Mouse (Mus musculus) forebrain, embryonic 14.5 days (tissue): ENCODE results near the gene Slc9a8. TPM values are rescaled to one million over a fixed set of nuclear protein-coding genes. Genes with fewer than 3 reads are reported as not detected.

Experiments used
- ATAC-seq: fragments of 200-750 bp; cut with Nextera tagmentation; 2 replicates; pipeline ENCODE4 v1.8.0; 2017; ENCODE audit warnings: mild to moderate bottlenecking, moderate library complexity
- DNase-seq: peaks from one replicate; pipeline ENCODE4 v3.0.0-alpha.2; 2015; ENCODE audit warnings: low spot score
- H3K27ac ChIP-seq: fragments of 300-500 bp; sonication (generic); 2 replicates; pipeline ENCODE4 v1.5.1; 2014; ENCODE audit warnings: low read depth, mild to moderate bottlenecking, control low read depth, low read length, moderate library complexity
- H3K27me3 ChIP-seq: fragments of 300-500 bp; sonication (generic); replicated peaks from 2 replicates; pipeline ENCODE4 v1.6.1; 2014; ENCODE audit warnings: low read length, control low read depth, mixed read lengths; ENCODE audit not compliant: control insufficient read depth, insufficient read depth
- H3K36me3 ChIP-seq: fragments of 300-500 bp; sonication (generic); 2 replicates; pipeline ENCODE4 v1.6.1; 2014; ENCODE audit warnings: low read length, control low read depth; ENCODE audit not compliant: control insufficient read depth, insufficient read depth
- H3K4me1 ChIP-seq: fragments of 300-500 bp; sonication (generic); 2 replicates; pipeline ENCODE4 v1.6.1; 2014; ENCODE audit warnings: antibody characterized with exemption, low read length, control low read depth; ENCODE audit not compliant: control insufficient read depth, insufficient read depth
- H3K4me2 ChIP-seq: fragments of 300-500 bp; sonication (generic); 2 replicates; pipeline ENCODE4 v1.6.1; 2014; ENCODE audit warnings: mild to moderate bottlenecking, control low read depth, low read length
- H3K4me3 ChIP-seq: fragments of 300-500 bp; sonication (generic); 2 replicates; pipeline ENCODE4 v1.5.1; 2014; ENCODE audit warnings: low read depth, low read length, control low read depth
- H3K9ac ChIP-seq: fragments of 300-500 bp; sonication (generic); 2 replicates; pipeline ENCODE4 v1.6.1; 2014; ENCODE audit warnings: mild to moderate bottlenecking, low read length, control low read depth, moderate library complexity
- H3K9me3 ChIP-seq: fragments of 300-500 bp; sonication (generic); replicated peaks from 2 replicates; pipeline ENCODE4 v1.6.1; 2016; ENCODE audit warnings: low read length, control low read depth, mixed read lengths; ENCODE audit not compliant: control insufficient read depth
- WGBS: fragments of 180-500 bp; shearing (Covaris S2); extraction: QIAGEN DNeasy Blood & Tissue Kit; methylation state at CpG from one replicate; pipeline ENCODE4 v1.1.7; 2014; 5-methylcytosine and 5-hydroxymethylcytosine counted together
- polyA plus RNA-seq: library from polyadenylated mRNA; unstranded; fragments of >200 nt; fragmentation: Nextera tagmentation; extraction: Ambion mirVana; gene quantifications from 2 replicates; pipeline ENCODE4 v1.2.1, GENCODE M21; 2014

The Slc9a8 gene
- polyA plus RNA-seq, 1 experiment from 2014 or later = 13.8 TPM

DNA sequence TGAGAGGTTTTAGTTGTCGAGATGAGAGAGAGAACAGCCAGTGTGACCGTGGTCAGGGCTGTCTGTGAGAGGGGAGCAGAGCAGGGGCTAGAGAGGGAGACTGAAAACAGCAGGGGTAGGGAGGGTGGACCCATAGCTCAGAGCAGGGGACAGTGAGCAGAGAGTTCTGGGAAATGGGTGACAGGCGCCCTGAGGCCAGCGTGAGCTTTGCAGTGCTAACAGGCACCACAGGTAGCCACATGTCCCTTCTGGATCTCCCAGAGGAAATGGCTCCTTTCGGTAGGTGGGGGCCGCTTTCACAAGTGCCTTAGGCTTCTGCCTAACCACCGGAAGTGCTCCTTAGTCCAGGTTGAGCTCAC, 9.9 kb downstream of the Slc9a8 start:
- peaks cover 57% of the 10 kb centered on the region for H3K36me3 ChIP-seq
- H3K4me2 ChIP-seq = no peak overlapping the region
- no peaks in the 10 kb centered on the region for H3K9me3 ChIP-seq
- no peak overlapping the region for H3K4me3 ChIP-seq
- H3K4me1 ChIP-seq = no peaks in the 10 kb centered on the region
- H3K27ac ChIP-seq = no peak overlapping the region
- no peaks in the 10 kb centered on the region for H3K27me3 ChIP-seq
- 91% methylated on average over 7 of the region's 7 CpGs for WGBS
- H3K9ac ChIP-seq = no peak overlapping the region
- DNase-seq (no peak), ATAC-seq (no peak)

GRCm38 (mm10) chr2:167434570-167434969, 13.1 kb downstream of the Slc9a8 start:
- Histone ChIP-seq H3K4me2 (no peak overlapping the region), H3K27ac (no peak overlapping the region), H3K4me3 (no peak overlapping the region), H3K9ac (no peak overlapping the region), H3K36me3 (peaks cover 45% of the 10 kb centered on the region), H3K9me3 (no peaks in the 10 kb centered on the region), H3K27me3 (no peaks in the 10 kb centered on the region), H3K4me1 (no peaks in the 10 kb centered on the region)
- WGBS = 92% methylated on average over 6 of the region's 6 CpGs
- DNase-seq (no peak), ATAC-seq (no peak)

DNA sequence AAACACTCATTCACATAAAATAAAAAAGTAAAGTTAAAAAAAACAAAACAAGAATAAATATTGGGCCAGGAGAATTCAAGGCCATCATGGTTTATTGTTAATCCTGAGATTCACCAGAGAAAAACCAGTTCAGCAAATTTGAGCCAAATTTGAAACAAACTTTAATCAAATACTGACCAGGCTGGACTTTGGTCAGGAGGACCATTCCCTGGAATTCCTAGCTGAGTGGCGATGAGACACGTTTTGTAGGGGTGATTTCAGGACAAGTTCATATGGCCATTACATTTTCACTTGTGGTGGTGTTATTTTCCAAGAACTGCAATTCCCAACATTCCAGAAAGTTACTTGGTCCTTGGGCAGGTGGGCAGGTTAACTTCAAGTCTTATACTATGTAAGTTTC, 14.1 kb downstream of the Slc9a8 start:
- ATAC-seq = no peak
- 98% methylated on average over 2 of the region's 2 CpGs for WGBS

GRCm38 (mm10) chr2:167436371-167436770, 14.9 kb downstream of the Slc9a8 start:
- Histone ChIP-seq H3K4me2 (no peak overlapping the region), H3K27me3 (no peaks in the 10 kb centered on the region), H3K36me3 (peaks cover 51% of the 10 kb centered on the region), H3K4me1 (no peaks in the 10 kb centered on the region), H3K9me3 (no peaks in the 10 kb centered on the region), H3K9ac (no peak overlapping the region), H3K27ac (no peak overlapping the region), H3K4me3 (no peak overlapping the region)
- no peak for ATAC-seq
- WGBS = 90% methylated on average over 5 of the region's 5 CpGs
- peak; percentile 20 for DNase-seq

More for the DNA sequence above, 14.1 kb downstream of the Slc9a8 start:
- H3K9me3 ChIP-seq = no peaks in the 10 kb centered on the region
- H3K9ac ChIP-seq = no peak overlapping the region
- H3K4me2 ChIP-seq = no peak overlapping the region
- H3K36me3 ChIP-seq = peaks cover 44% of the 10 kb centered on the region
- DNase-seq = no peak
- H3K4me3 ChIP-seq = no peak overlapping the region
- no peaks in the 10 kb centered on the region for H3K4me1 ChIP-seq
- H3K27me3 ChIP-seq = no peaks in the 10 kb centered on the region
- H3K27ac ChIP-seq = no peak overlapping the region

DNA sequence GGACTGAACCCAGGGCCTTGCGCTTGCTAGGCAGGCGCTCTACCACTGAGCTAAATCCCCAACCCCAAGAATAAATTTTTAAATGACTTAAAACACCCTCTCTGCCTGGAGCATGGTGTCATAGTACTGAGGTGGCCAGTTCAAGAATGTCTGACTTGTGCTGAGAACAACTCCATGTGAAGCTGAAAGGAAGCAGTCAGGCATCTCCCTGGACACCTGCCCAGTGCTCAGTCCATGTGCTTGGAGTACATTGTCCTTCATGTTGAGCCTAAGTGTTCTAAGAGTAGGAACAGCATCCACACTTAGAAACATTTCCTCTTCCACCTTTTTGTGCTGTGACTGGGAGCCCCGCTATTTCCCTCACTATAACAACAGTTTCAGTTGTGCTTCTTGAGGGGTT, 17.9 kb downstream of the Slc9a8 start:
- WGBS = 97% methylated on average over 3 of the region's 3 CpGs
- no peaks in the 10 kb centered on the region for H3K27me3 ChIP-seq
- H3K4me3 ChIP-seq = no peak overlapping the region
- no peaks in the 10 kb centered on the region for H3K9me3 ChIP-seq
- ATAC-seq = no peak
- no peak overlapping the region for H3K4me2 ChIP-seq
- H3K9ac ChIP-seq = no peak overlapping the region
- DNase-seq = no peak
- no peaks in the 10 kb centered on the region for H3K4me1 ChIP-seq
- no peak overlapping the region for H3K27ac ChIP-seq
- peaks cover 54% of the 10 kb centered on the region for H3K36me3 ChIP-seq

DNA sequence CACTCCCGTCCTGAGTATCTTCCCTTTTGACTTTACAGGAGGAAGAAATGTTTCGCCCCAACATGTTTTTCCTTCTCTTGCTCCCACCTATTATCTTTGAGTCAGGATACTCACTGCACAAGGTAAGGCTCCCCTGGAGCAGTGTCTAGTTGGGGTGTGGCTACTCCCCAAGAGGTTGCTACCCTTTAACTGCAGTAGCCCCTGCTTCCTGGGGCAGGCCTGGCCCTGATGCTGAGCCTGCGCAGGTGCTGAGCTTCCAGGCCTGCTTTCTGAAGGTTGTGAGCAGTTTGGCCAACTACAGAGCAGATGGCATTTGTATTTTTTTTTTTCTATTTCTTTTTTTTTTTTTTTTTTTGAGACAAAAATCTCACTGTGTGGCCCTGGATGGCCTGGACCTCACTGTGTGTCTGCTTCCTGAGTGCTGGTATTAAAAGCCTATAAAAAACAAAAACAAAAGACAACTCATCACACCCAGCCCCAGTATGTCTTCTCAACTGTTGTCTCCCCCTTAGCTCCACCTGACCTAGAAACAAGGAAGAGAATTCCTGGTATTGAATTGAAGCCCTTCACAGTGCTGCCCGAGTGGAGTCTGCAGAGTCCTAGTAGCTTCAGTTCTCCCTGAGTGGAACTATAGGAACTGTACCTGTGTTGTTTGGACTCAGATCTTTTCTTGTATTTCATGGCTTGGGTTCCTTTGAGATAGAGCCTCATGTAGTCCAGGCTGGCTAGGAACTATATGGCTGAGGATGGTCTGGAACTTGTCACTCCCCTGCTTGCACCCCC, 22.1 kb downstream of the Slc9a8 start:
- H3K9me3 ChIP-seq = no peaks in the 10 kb centered on the region
- H3K4me1 ChIP-seq = no peaks in the 10 kb centered on the region
- DNase-seq (no peak), ATAC-seq (no peak)
- H3K4me2 ChIP-seq = no peak overlapping the region
- H3K36me3 ChIP-seq = peaks cover 62% of the 10 kb centered on the region
- H3K27ac ChIP-seq = no peak overlapping the region
- 94% methylated on average over 4 of the region's 4 CpGs for WGBS
- H3K9ac ChIP-seq = no peak overlapping the region
- H3K27me3 ChIP-seq = no peaks in the 10 kb centered on the region
- no peak overlapping the region for H3K4me3 ChIP-seq

DNA sequence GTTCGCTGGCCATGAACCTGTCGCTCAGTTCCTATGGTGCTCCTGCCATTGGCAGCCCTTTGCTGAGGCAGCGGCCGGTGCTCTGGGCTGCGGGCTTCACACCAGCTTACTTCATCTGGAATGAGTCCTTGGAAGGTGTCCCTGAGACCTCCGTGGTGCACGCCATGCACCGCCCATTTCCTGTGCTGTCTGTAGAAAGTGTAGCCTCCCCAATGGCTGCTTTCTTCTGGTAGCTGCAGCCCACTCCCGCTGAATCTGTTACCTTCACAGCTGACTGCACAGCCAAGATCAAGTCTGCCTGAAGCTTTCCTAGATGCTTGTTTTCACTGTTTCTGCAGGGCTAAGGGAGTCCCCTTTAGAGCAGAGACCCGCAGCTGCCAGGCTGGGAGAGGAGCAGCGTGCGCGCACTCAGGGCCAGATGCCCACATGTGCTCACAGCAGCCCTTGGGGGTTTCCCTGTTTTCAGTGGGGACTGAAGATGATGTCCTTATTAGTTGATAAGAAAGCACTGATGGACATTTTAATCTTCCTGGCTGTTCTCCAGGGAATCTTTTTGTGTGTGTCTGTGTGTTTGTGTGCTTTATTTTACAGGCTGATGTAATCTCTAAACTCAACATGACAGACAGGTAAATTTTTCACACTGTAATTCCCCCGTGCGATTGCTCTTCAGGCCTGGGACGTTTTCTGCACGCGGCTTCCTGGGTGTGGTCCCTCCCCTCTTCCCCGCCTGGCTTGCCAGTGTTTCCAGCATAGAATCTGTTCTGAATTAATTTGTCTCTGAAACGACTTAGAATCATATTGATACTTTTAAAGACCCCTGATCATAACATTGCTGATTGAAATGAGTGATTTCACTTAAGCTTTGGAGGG, 24.6 kb downstream of the Slc9a8 start:
- H3K9ac ChIP-seq = no peak overlapping the region
- DNase-seq (no peak), ATAC-seq (no peak)
- peaks cover 69% of the 10 kb centered on the region for H3K36me3 ChIP-seq
- H3K4me2 ChIP-seq = no peak overlapping the region
- H3K9me3 ChIP-seq = no peaks in the 10 kb centered on the region
- no peak overlapping the region for H3K4me3 ChIP-seq
- no peak overlapping the region for H3K27ac ChIP-seq
- no peaks in the 10 kb centered on the region for H3K4me1 ChIP-seq
- no peaks in the 10 kb centered on the region for H3K27me3 ChIP-seq
- WGBS = 86% methylated on average over 20 of the region's 20 CpGs

GRCm38 (mm10) chr2:167447207-167447606, 25.7 kb downstream of the Slc9a8 start:
- Histone ChIP-seq H3K27ac (no peak overlapping the region), H3K4me2 (no peak overlapping the region), H3K36me3 (peaks cover 68% of the 10 kb centered on the region), H3K9ac (no peak overlapping the region), H3K4me1 (no peaks in the 10 kb centered on the region), H3K27me3 (no peaks in the 10 kb centered on the region), H3K9me3 (no peaks in the 10 kb centered on the region), H3K4me3 (no peak overlapping the region)
- WGBS = 95% methylated on average over 7 of the region's 7 CpGs
- DNase-seq = no peak
- ATAC-seq = no peak

GRCm38 (mm10) chr2:167447629-167448028, 26.1 kb downstream of the Slc9a8 start:
- DNase-seq = no peak
- Histone ChIP-seq H3K36me3 (peaks cover 67% of the 10 kb centered on the region), H3K27me3 (no peaks in the 10 kb centered on the region), H3K4me2 (no peak overlapping the region), H3K9me3 (no peaks in the 10 kb centered on the region), H3K4me3 (no peak overlapping the region), H3K4me1 (no peaks in the 10 kb centered on the region), H3K27ac (no peak overlapping the region), H3K9ac (no peak overlapping the region)
- ATAC-seq = no peak
- 89% methylated on average over 8 of the region's 8 CpGs for whole genome bisulfite sequencing
